Mouse (Mus musculus): ENCODE measurements around the gene Ccdc122.

DNA sequence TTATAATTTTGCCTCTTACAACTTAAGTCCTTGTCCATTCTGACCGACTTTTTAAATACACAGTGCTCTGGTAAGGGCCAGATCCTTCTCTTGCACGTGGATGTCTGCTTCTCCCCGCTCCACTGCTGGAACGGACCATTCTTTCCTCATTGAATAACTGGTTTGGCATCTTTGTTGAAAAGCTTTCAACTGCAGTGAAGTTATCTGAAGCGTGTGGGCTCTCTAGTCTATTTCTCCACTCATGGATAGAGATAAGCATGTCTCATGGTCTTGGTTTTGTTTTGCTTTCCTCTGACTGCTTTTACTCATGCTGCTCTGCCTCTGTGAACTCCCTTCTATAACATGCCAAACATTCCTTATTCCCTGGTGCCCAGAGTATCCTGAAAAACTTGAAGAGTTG is 4.1 kb upstream of the Ccdc122 start:
- TF ChIP-seq CTCF (IDR thresholded peaks at IDR 0.05; ENCODE audit: low read depth), result no peak
- no peak for TF ChIP-seq EP300 (optimal IDR thresholded peaks at IDR 0.05)

All from stomach, postnatal 0 days (tissue).